ENCODE assay signal across 13 mouse cellular contexts in genomic region chr1:155088847-155089603, GRCm38 (mm10). TPM values are rescaled to one million over a fixed set of nuclear protein-coding genes. Genes with fewer than 3 reads are reported as not detected.
DNase-seq lines count a peak whose midpoint lies in the region; ATAC-seq lines count a peak whose summit lies in the region.
"Had no signal": no experiment of that assay in that cellular context is flagged by ENCODE, and none has a peak within 500 bp of the region (broad histone marks: within the 10 kb centered on the region; RNA-seq: fewer than 3 reads in every experiment).

No protein-coding gene starts in this region.

- WGBS in heart, embryonic 13.5 days: 40% methylated on average over 16 of the region's 16 CpGs
- 33% methylated on average over 16 of the region's 16 CpGs for WGBS in intestine, embryonic 16.5 days

- no peak for DNase-seq in heart, postnatal 14 days
- peak; percentile 50 for DNase-seq in lung, postnatal 10 days
- no peak for DNase-seq in lung, postnatal 4 days
- peak; percentile 57 for DNase-seq in yolk sac, embryonic 10.5 days (ENCODE audit: low spot score)
- no peak for DNase-seq in natural killer cell, adult 2 months (ENCODE audit: low spot score in 2 of 2)
- no peak for DNase-seq in thymus, postnatal 25 days

- ATAC-seq in heart, embryonic 13.5 days (ENCODE audit: extremely low read depth, insufficient number of reproducible peaks, low FRiP score, low TSS enrichment): no peak
- ATAC-seq in intestine, embryonic 16.5 days: no peak

- peak overlapping the region; percentile 6; the same call in 1 of the 2 replicates for H3K27ac ChIP-seq in heart, embryonic 13.5 days (replicated peaks)
- peak overlapping the region; percentile 20; the same call in 1 of the 2 replicates for H3K27ac ChIP-seq in intestine, embryonic 16.5 days (ENCODE audit: low read length)
- H3K27ac ChIP-seq: kidney, postnatal 0 days; neural tube, embryonic 15.5 days had no signal

- H3K4me3 ChIP-seq in heart, embryonic 13.5 days: no peak overlapping the region
- H3K4me3 ChIP-seq in intestine, embryonic 16.5 days (ENCODE audit: low read length): no peak overlapping the region
- H3K4me3 ChIP-seq: heart, embryonic 12.5 days; neural tube, embryonic 15.5 days had no signal

- H3K27me3 ChIP-seq in heart, embryonic 13.5 days (replicated peaks): no peaks in the 10 kb centered on the region
- H3K27me3 ChIP-seq in intestine, embryonic 16.5 days (replicated peaks; ENCODE audit: control insufficient read depth, insufficient read depth, low read length): no peaks in the 10 kb centered on the region
- H3K27me3 ChIP-seq: CH12.LX; heart, embryonic 12.5 days; neural tube, embryonic 15.5 days had no signal

- H3K4me1 ChIP-seq in heart, embryonic 13.5 days: peaks cover 88% of the 10 kb centered on the region
- peaks cover 65% of the 10 kb centered on the region for H3K4me1 ChIP-seq in intestine, embryonic 16.5 days (ENCODE audit: control insufficient read depth, insufficient read depth, low read length)

- no peak overlapping the region for H3K4me2 ChIP-seq in heart, embryonic 13.5 days
- no peak overlapping the region for H3K4me2 ChIP-seq in intestine, embryonic 16.5 days (ENCODE audit: low read depth, low read length)
- H3K4me2 ChIP-seq: heart, embryonic 12.5 days; midbrain, embryonic 11.5 days; neural tube, embryonic 15.5 days had no signal

- H3K36me3 ChIP-seq in heart, embryonic 13.5 days: no peaks in the 10 kb centered on the region
- H3K36me3 ChIP-seq in intestine, embryonic 16.5 days (ENCODE audit: control insufficient read depth, insufficient read depth, low read length): no peaks in the 10 kb centered on the region
- H3K36me3 ChIP-seq: heart, embryonic 12.5 days; neural tube, embryonic 15.5 days had no signal

- intact Hi-C loops in heart, postnatal 14 days (cut with DNase I): no loop called here

- H3K9ac ChIP-seq in heart, embryonic 13.5 days: peak overlapping the region; percentile 42
- 0 out of 2 replicates have a peak overlapping the region, but pooled peaks have one; percentile 6 for H3K9ac ChIP-seq in intestine, embryonic 16.5 days (ENCODE audit: low read depth, low read length)
- H3K9ac ChIP-seq: heart, embryonic 12.5 days; neural tube, embryonic 15.5 days had no signal

- H3K9me3 ChIP-seq in heart, embryonic 13.5 days: no peaks in the 10 kb centered on the region
- no peaks in the 10 kb centered on the region for H3K9me3 ChIP-seq in intestine, embryonic 16.5 days (ENCODE audit: control insufficient read depth, low read length)
- H3K9me3 ChIP-seq: heart, embryonic 12.5 days; neural tube, embryonic 15.5 days had no signal

RNA-seq across cellular contexts. Expression of gene Ier5, which starts 10.4 kb away (rescaled TPM):
- 3.6 and 3.8 TPM in 2 replicates for polyA plus RNA-seq in heart, embryonic 13.5 days (2015; fragmentation: Nextera tagmentation; extraction: Ambion mirVana)
- total RNA-seq in heart, postnatal 14 days (2021): 10 to 100 TPM; 13.6 to 15.4 TPM
- polyA plus RNA-seq in intestine, embryonic 16.5 days (2015; fragmentation: Nextera tagmentation; extraction: Ambion mirVana): 2.0 and 2.6 TPM in 2 replicates

RNA-seq across cellular contexts. Expression of gene Mr1, which starts 57.6 kb away (rescaled TPM):
- 4.3 and 5.2 TPM in 2 replicates for polyA plus RNA-seq in heart, embryonic 13.5 days (2015; fragmentation: Nextera tagmentation; extraction: Ambion mirVana)
- total RNA-seq in heart, postnatal 14 days (2021): 1 to 10 TPM; 8.1 to 9.2 TPM
- 4.6 and 5.2 TPM in 2 replicates for polyA plus RNA-seq in intestine, embryonic 16.5 days (2015; fragmentation: Nextera tagmentation; extraction: Ambion mirVana)

Comparison
In these comparisons a context has a peak if more than half of its experiments do, and no peak if none do; other contexts are left out.
1. DNase-seq: peak in lung, postnatal 10 days (single experiment) and yolk sac, embryonic 10.5 days (single experiment); none in heart, postnatal 14 days (0 of 2), lung, postnatal 4 days (0 of 2), natural killer cell, adult 2 months (0 of 2) and thymus, postnatal 25 days (single experiment).